Mouse (Mus musculus): ENCODE data around the gene Fjx1.

DNA sequence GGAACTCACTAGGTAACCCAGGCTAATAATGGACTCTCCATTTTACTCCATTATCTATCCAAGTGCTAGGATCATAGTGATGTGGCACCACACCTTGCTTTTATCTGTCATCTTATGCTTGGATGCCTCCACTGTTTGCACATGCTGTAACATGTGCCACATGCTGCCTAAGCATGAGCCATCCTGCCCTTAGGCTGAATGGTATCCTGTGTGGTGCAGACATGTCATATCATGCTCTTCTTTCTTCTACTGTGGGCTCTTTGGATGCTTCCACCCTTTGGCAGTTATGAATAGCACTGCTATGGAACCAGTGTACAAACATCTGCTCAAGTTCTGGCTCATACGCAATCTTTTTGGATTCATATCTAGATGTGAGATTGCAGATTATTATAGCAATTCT lies 18.4 kb downstream of the Fjx1 start:
- TF ChIP-seq CTCF (IDR thresholded peaks at IDR 0.05; ENCODE audit: extremely low read depth, insufficient read length, insufficient replicate concordance, low read depth, low read length), result no peak
- TF ChIP-seq POLR2A (IDR thresholded peaks at IDR 0.05; ENCODE audit: low read depth, low read length), result no peak
